Comparison of ENCODE assay signal across 23 mouse cellular contexts in genomic region chr15:85364366-85364765, GRCm38 (mm10). TPM values are rescaled to one million over a fixed set of nuclear protein-coding genes. Genes with fewer than 3 reads are reported as not detected.
DNase-seq lines count a peak whose midpoint lies in the region; ATAC-seq lines count a peak whose summit lies in the region.
"Had no signal": no experiment of that assay in that cellular context is flagged by ENCODE, and none has a peak within 500 bp of the region (broad histone marks: within the 10 kb centered on the region; RNA-seq: fewer than 3 reads in every experiment).

No protein-coding gene starts in this region.

- peak; percentile 8 to 21 for DNase-seq in adrenal gland, postnatal 36 days
- DNase-seq in adrenal gland, postnatal 25 days, result no peak
- peak; percentile 84 for DNase-seq in heart, adult 11 months
- DNase-seq in left cerebral cortex, postnatal 4 days, result peak; percentile 13
- no peak for DNase-seq in left cerebral cortex, postnatal 25 days (ENCODE audit: low spot score in 2 of 2)
- peak; percentile 9 for DNase-seq in skeletal muscle tissue, adult 2 months (ENCODE audit: low read depth, low spot score)
- DNase-seq: cerebellum, adult 18-20 months; cerebellum, postnatal 14 days; gastrocnemius, postnatal 10 days; heart, postnatal 4 days; kidney, adult 9 months; kidney, postnatal 14 days; liver, embryonic 13.5 days; lung, embryonic 14.5 days; midbrain, embryonic 14.5 days; right cerebral cortex, adult 18-20 months; right cerebral cortex, postnatal 4 days; thymus, postnatal 25 days had no signal

- no peak overlapping the region for H3K27ac ChIP-seq in heart, embryonic 12.5 days (ENCODE audit: poor library complexity, severe bottlenecking)
- H3K27ac ChIP-seq: hindbrain, embryonic 15.5 days; intestine, embryonic 15.5 days; liver, embryonic 13.5 days; stomach, embryonic 15.5 days had no signal

- H3K9me3 ChIP-seq in heart, embryonic 12.5 days (replicated peaks), result no peaks in the 10 kb centered on the region
- H3K9me3 ChIP-seq: hindbrain, embryonic 15.5 days; intestine, embryonic 15.5 days; stomach, embryonic 15.5 days had no signal

- H3K4me1 ChIP-seq in heart, embryonic 12.5 days (replicated peaks), result no peaks in the 10 kb centered on the region
- H3K4me1 ChIP-seq: intestine, embryonic 15.5 days; liver, embryonic 13.5 days; stomach, embryonic 15.5 days had no signal

- no peak for ATAC-seq in heart, embryonic 12.5 days (ENCODE audit: insufficient number of reproducible peaks, low FRiP score)
- ATAC-seq: intestine, embryonic 15.5 days had no signal

- intact Hi-C loops in left cerebral cortex, postnatal 4 days (cut with DNase I), result no loop called here
- intact Hi-C loops in left cerebral cortex, postnatal 25 days (cut with DNase I), result no loop called here

- no peak overlapping the region for H3K9ac ChIP-seq in heart, embryonic 12.5 days
- H3K9ac ChIP-seq: hindbrain, embryonic 15.5 days; intestine, embryonic 15.5 days; liver, embryonic 13.5 days; lung, embryonic 14.5 days; stomach, embryonic 15.5 days had no signal

- no peak overlapping the region for H3K4me3 ChIP-seq in heart, embryonic 12.5 days
- H3K4me3 ChIP-seq: hindbrain, embryonic 15.5 days; intestine, embryonic 15.5 days; liver, embryonic 13.5 days; myocyte; stomach, embryonic 15.5 days had no signal

- 88% methylated on average over 3 of the region's 3 CpGs for WGBS in heart, embryonic 12.5 days

- H3K36me3 ChIP-seq in heart, embryonic 12.5 days, result peaks cover 74% of the 10 kb centered on the region

- no peak overlapping the region for H3K4me2 ChIP-seq in heart, embryonic 12.5 days
- H3K4me2 ChIP-seq: hindbrain, embryonic 15.5 days; intestine, embryonic 15.5 days; liver, embryonic 13.5 days; lung, embryonic 14.5 days; stomach, embryonic 15.5 days had no signal

- H3K27me3 ChIP-seq in heart, embryonic 12.5 days (replicated peaks), result no peaks in the 10 kb centered on the region
- H3K27me3 ChIP-seq: hindbrain, embryonic 15.5 days; intestine, embryonic 15.5 days; liver, embryonic 13.5 days; stomach, embryonic 15.5 days had no signal

RNA-seq across cellular contexts. Expression of gene Atxn10, which starts 28.3 kb away (rescaled TPM):
- total RNA-seq in adrenal gland, postnatal 36 days (2021), result 100 to 1,000 TPM; 120 to 137 TPM
- 128 and 131 TPM in 2 replicates for total RNA-seq in adrenal gland, postnatal 25 days (2021)
- polyA plus RNA-seq in heart, embryonic 12.5 days (2016; fragmentation: Nextera tagmentation; extraction: Ambion mirVana), result 240 and 241 TPM in 2 replicates
- total RNA-seq in left cerebral cortex, postnatal 4 days (2021), result 100 to 1,000 TPM; 388 to 389 TPM
- 100 to 1,000 TPM; 267 to 268 TPM for total RNA-seq in left cerebral cortex, postnatal 25 days (2021)

Comparison
In these comparisons a context has a peak if more than half of its experiments do, and no peak if none do; other contexts are left out.
1. DNase-seq: peak in adrenal gland, postnatal 36 days (2 of 2), heart, adult 11 months (single experiment), left cerebral cortex, postnatal 4 days (single experiment) and skeletal muscle tissue, adult 2 months (single experiment); none in adrenal gland, postnatal 25 days (single experiment) and left cerebral cortex, postnatal 25 days (0 of 2).